Mouse (Mus musculus): ENCODE measurements around the gene Rnf146. TPM values are rescaled to one million over a fixed set of nuclear protein-coding genes. Genes with fewer than 3 reads are reported as not detected.
"Not testable (repeated sequence)": the region's sequence is repeated elsewhere in the genome, so short reads cannot be mapped to it uniquely, and the experiment has no call there.

Rnf146 gene
- 10 to 100 TPM; 52.0 to 52.3 TPM for total RNA-seq (2021)
- long read RNA-seq, experiment 1, full-length matches to known transcripts = 49 of 58 reads
- long read RNA-seq, experiment 1, partial matches to known transcripts = 4 of 58 reads
- long read RNA-seq, experiment 1, other reads (novel, unspliced or antisense) = 5 of 58 reads
- long read RNA-seq, experiment 2, full-length matches to known transcripts = 13 of 15 reads
- long read RNA-seq, experiment 2, partial matches to known transcripts = 0 of 15 reads
- long read RNA-seq, experiment 2, other reads (novel, unspliced or antisense) = 2 of 15 reads

DNA sequence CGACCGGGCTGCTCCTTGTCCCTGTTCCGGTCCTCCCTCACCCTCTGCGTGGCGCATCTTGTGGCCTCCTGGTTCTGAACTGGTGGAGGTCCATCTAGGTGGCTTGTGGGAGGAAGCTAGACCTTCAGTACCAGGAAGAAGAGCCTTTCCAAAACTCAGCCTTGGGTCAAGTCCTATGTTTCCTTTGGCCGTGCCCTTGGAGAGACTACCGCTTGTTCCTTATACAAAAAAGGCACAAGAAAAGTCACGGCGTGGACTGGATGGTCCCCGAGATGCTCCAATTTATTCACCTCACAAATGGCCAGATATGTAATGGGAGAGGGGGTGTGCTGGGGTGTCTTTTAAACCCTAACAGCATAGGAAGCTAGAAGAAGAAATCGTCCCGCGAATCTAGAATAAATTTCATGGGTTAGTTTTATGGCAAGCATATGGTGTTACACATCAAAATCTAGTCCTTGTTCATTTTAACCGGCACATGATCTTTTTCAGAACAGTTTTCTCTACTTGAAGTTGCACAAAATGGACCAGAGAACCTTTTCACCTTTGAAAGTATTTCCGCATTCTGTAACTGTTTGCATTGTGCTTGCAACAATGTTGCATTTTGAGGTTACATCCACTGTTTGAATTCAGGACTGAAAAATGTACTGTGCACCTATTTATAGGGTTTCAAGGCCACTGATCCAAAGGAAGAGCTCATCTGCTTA lies at the start of gene Rnf146:
Gene Rnf146, minus strand, starts transcription at position 246 of the 704 bp plus-strand sequence.
- no peak for DNase-seq

DNA sequence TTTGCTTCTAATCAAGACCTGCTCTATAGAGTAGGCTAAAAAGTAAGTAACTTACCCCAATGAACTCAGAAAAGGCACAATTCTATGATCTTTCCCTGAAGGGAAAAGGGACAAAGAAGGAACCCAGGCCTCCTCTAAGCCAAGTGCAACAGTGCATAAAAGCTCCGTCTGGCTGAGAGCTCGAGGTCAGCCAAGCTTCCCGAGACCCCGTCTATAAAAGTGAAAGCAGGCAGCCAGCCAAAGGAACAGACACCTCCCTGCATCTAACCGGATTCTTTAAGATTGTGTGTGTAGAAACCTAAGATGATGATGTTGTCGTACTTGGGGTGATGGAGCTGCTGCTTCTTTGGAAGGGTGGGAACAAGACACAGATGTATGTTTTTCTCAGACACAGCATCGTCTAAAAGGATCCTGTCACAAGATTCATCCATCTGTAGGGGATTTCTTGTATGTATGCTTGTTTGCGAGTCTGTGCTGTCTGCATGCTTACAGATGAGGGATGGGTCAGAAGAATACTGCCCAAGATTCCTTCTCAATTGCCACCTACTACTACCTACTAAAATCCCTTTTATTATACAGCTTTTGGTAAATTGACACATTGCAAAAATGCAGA lies 40.5 kb upstream of the Rnf146 start:
- no peak for DNase-seq

DNA sequence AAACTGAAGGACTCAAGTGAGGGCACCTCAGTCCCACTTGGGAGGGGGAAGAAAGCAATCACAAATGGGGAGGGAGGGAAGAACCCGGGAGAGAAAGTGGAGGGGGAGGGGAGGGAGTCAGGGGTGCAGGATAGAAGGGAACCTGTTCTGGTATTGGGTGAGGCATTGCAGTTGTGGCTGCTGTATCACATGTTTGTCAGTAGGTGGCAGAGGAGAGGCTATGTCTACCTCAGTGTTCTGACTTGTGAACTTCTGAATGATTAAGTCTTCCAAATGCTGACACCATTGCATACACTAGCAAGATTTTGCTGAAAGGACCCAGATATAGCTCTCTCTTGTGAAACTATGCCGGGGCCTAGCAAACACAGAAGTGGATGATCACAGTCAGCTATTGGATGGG lies 32.6 kb upstream of the Rnf146 start:
- not testable (repeated sequence) for DNase-seq

DNA sequence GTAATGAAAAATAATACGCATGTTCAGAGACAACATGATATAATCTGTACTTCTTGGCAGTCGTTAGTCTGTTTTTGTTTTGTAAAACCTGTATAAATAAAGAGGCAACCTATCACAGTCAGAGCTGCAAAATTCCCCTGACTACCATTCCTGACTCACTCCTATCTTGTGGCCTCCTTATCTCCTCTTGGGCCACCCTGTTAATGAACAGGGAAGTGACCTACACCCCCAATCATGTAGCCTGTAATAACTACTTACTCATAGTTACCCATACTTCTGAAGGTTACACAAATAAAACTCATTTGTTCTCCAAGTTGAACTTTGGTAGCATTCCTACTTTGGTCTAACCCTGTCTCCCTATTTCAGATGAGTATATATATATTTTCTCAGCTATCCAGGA lies 19.3 kb upstream of the Rnf146 start:
- DNase-seq = no peak

DNA sequence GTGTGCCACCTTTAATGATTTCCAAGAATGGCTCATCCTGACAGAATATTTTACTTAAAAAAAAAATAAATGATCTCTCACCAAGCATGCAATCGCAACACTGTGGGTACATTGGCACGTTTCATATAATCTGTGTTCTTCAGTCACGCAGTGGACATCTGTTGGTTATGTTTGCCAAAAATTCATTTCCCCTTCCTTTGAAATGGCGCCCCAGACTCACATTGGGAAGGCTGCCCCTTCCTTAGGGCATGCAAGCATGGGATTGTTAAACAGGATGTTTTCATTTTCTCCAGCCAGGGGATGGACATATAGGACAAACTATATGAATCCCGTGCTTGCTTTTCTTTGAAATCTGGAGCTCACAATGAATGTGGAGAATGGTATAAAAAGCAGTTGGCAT lies 11.8 kb upstream of the Rnf146 start:
- no peak for DNase-seq

DNA sequence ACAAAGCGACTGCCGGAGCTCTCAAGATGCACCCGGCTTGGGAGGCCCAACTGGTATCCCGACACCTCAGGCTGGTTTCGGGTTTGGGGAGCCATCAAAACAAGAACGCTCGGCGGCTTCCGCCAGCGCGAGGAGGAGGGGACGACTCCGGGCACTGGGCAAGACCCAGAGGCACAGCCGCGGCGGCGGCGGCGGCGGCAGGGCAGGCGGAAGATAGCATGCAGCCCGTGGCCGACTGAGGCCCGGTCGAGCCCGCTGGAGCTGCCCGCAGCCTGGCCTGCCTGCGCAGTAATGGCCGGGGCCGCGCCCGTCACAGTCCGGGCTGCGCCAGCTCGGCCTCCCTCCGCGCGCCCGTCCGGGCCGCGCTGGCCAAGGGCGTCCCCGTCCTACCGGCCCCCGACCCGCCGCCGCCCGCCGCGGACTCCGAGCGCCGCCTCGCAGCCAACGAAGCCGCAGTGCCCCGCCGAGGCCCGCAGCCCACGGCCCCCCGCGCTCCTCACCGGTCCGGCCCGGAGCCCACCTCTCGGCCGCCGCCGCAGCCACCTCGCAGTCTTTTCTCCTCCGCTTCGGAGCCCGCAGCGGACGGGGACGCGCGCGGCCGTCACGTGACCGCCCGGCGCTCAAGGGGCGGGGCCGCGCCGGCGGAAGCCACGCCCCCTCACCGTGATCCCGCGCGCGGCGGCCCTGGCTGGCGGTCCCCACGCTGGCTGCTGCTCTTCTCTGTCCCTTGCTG lies 612 bp downstream of the Rnf146 start:
- peak; percentile 91 to 95 for DNase-seq

DNA sequence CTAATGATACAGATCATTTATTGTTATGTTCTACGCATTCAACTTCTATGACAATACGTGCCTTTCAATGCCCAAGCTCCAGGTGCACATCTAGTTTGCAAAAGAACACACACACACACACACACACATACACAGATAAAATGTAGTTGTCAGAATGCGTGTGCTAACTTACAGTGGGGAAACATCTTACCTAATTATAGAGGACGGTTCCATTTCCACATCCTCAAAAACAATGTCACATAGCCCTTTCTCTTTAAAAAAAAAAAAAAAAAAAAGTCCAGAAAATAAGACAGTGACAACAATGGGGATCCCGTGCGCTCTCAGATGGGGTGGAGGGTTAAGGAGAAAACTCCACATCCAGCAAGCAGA lies 1.2 kb downstream of the Rnf146 start:
- no peak for DNase-seq

DNA sequence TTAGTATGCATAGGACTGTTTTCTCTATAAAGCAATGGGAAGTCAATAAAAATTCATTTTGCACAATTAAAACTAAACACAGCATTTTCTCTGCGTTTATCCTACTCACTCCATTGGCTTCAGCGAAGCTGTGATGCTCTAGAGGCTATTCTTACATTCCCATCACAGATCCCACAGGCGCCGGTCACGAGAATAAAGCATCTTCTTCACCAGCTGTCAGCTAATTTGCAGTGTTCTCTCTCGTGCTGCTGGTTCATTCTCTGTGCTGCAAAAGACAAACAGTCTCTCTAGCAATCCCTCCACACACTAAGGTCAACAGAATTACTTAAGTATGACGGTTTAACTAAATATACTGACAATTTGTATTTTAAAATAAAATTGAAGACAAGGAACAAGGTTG lies 8.1 kb downstream of the Rnf146 start:
- DNase-seq = no peak

DNA sequence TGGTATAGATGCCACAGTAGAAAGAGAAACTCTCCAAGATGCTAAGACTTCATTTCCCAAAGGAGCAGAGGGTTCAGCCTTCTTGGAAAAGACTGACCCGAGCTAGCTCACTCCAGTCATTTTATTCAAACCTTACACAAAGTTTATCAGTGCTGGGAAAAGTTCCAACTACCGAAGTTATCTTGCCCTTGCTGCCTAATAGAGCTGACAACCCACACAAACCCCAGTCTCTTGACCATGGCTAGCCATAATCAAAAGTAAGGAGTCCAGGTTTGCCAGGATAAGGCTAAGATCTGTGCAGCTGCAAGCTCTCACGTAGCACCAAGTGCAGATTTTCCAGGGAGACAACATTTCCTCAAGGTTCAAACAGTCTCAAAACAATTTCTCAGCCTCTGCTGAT lies 9.7 kb downstream of the Rnf146 start:
- DNase-seq = no peak

DNA sequence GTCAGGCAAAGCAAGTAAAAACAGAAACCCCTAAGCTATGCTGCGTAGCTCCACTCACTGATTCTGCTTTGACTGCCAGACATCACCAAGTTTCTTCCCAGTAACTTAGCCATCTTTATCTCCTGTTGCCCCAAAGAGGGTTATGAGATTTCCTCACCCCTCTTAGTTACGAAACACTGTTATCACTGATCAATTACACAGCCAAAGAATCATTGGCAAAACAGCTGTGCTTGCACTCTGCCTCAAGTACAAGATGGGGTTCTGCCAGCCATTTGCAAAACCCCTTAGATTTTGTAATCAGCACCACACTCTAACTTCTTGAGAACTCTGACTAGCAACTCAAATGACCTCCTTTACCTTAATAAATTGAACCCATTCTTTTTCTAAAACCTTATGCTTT lies 10.8 kb downstream of the Rnf146 start:
- peak in 1 of 2 experiments; percentile 30 for DNase-seq

DNA sequence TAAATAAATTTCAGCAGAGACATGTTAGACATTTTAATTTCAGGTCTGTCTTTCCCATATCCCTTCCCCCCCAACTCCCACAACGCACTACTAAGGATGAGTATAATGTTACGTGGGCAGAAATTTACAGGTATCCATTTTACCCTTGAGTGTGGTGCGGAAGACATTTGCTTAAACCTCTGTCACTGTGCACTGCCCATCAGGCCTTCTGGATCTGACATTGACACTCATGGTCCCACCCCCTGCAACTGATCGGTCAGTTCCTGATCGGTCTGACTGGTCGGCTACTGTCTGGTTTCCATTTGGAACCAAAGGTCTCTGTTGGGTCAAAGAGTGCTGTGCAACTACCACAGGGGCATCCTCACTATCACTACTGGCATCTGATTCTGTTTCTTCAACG lies 15.6 kb downstream of the Rnf146 start:
- no peak for DNase-seq

DNA sequence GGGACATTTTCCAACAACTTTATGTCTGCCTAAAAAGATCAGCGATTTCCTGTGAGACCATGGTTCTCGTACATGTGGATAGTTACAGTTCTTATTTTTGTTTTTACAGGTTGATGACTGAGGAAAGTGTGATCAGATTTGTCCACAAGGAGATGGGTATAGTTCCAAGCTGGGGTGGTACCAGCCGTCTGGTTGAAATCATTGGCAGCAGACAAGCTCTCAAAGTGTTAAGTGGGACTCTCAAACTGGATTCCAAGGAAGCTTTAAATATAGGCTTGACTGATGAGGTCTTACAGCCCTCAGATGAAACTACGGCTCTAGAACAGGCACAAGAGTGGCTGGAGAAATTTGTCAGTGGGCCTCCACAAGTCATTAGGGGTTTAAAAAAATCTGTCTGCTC lies 18.0 kb downstream of the Rnf146 start:
- no peak for DNase-seq

DNA sequence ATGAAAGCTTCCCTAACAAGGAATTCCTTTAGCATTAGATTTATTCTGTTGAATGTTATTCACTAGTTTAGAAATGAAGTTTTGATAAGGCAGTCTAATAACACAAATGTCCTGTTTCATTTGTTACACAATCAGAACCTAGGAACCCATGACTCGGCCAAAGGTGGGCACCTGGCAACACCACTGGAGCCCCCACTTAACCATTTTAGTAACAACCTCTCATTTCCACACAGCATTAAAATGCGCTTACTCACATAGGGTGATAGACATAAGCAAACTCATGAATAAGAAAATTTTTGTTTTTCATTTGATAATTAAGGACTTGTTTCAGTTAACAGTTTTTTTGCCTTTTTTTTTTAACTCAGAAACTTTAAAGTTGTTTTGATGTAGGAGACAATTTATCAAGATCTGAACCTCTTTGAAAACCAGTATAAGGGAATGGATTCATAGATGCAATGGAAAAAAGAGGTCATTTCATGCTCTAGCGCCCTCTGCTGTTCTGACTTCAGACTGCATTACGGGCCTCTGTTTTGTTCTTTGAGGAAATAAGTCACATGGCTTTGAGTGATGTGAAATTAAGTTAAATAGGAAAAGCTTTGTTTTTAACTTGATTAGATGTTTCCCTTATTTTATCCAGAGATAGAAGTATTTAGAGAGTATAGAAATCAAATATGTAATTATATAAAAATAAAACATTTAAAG lies 23.7 kb downstream of the Rnf146 start:
- peak; percentile 51 to 73 for DNase-seq

DNA sequence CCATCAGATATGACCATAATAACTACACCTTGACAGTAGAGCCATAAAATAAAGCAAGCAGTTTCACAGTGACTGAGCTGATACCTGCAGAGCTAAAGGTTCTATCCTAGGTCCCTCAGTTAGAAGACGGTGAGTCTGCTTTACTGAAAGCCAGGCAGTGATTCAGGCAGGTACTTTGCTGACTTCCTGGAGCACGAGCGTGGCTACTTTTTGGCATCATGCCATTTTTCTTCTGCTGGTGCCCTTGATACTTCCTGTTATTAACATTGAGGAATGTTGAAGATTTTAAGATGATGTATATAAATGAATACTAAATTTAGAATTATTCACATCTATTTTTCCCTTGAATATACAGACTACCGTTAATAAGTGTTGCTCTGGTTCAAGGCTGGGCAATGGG lies 28.4 kb downstream of the Rnf146 start:
- DNase-seq = no peak

DNA sequence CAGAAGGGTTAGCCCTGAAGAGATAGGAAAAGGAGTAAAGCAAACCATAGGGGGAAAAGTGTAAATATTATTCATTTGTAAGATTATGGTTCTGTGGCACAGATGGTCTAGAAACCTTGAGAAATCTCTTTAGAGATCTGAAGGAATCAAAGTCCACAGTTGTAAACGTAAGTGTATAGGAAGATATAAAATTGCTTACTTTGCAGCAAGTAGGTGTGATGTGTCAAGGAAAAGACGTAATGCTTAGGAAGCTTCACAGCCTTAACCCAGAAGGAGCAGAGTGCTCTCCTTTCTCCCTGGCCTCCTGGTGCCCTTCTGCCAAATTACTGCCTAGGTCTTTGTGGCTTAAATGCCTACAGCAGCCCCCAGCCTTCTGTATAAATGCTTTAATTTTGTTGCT lies 37.4 kb downstream of the Rnf146 start:
- DNase-seq = no peak

DNA sequence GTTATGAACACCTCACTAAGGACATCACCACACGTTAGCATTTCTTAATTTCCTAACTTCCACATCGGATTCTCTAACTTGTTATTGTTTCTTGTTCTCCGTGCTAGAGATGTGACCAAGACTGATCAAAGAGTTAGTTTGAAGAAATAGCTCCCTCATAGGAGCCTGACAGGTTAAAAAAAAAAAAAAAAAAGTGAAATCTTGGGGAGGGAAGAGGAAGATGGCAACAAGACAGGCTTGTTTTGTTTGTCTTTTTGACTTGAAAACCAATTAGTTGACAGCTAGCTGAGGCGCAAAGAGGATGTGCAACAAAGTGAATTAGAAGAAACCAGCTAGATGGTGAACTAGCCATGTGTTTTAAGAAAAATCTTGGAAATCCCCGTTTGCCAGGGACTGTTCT lies 48.3 kb downstream of the Rnf146 start:
- DNase-seq = no peak

DNA sequence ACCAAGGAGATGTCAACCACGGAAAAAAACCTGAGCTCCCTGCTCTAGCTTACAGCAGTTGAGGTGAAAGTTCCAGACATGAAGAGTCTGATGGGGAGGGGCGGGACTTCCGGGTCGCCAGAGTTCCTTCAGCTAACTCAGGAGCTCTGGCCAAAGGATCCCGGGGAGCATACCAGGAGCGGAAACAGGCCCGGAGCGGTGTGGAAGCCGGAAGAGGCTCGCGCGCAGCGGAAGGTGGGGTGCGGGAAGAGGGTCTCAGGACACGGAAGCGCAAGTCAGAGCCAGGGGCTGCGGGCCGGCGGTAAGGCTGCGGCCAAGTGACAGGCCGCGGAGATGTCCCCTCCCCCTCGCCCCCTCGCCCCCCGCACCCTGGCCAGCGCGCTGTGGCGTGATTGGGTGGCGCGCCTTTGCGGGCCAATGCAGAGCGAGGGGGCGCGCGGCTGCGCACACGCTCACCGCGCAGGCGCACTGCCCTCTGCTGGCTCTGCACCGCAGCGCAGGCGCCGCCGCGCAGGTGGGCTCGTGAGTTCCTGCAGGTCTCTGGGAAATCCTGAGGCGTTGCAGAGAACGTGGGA lies 49.1 kb downstream of the Rnf146 start, which contains the start of gene Echdc1:
Gene Echdc1, plus strand, starts transcription at position 103 of the 575 bp plus-strand sequence.
- DNase-seq = peak; percentile 89 to 93

DNA sequence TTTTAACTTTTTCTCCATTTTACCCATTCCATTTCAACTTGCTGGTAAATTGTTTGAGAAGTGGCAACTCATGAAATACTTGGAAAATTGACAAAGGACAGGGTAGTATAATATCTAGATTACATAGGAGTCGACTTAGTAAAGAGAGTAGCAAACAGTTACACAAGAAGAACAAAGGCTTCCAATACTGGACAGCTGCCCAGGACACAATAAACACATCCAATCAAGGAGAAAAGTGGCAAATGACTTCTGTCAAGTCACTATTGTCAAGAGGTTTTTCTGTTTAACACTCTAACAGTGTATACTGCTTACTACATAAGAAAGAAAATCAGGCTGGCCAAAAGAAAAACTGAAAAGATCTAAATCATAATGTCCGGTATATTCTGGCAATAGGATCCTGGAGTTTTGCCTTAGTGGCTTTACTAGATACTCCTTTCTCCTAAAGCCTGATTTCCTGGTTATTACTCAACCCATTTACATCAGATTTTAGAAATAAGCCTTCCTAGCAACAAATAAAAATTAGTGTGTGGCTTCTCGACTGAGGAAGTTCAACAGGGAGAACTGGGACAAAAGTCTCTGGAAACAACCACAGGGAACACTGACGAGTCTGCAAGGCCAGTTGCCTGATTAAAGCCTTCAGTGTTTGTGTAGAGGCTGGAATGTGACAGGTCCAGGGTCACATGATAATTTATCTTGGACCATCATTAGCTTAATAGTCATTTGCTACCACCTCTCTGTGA lies 50.6 kb downstream of the Rnf146 start:
- DNase-seq = no peak

DNA sequence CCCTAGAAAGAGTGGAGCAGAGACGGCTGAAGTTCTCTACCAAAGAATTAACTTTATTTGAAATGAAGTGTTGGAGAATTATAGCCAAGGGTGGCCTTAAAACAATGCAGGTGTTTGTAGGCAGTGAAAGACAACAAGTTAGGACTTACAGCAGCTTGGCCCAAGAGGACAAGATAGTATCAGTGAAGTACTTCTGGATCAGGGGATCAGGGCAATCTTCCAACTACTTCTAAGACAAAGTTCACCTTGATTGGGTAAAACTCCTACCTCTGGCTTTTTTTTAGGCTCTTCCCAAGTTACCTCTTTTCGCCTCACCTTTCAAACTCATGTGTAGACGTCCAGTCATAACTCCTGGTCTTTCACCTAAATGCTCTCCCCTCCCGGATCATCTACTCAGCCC lies 60.0 kb downstream of the Rnf146 start:
- DNase-seq = no peak

All from adrenal gland, postnatal 36 days (tissue).